Mouse (Mus musculus): Measurements from ENCODE around the gene Rftn2.

DNA sequence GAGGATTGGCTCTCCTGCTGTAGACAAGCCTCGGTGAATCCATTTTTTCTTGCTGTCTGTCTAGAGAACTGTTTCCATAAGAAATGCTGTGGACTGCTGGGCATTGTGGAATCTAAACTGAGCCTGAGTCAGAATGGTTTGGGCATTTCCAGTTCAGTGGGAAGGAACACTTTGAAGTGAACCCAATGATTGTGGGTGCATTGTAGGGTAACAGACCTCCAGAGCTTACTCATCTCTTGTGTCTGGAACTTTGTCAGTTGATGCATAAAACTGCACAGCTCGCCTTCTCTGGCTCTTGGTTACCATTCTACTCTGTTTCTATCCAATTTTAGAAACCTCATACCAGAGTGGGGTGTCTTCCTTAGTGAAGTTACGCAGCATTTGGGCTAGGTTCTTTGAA lies 68.4 kb downstream of the Rftn2 start:
- TF ChIP-seq CTCF (IDR thresholded peaks at IDR 0.05; ENCODE audit: extremely low read depth, insufficient read depth, low read length) = no peak
- TF ChIP-seq POLR2A (IDR thresholded peaks at IDR 0.05; ENCODE audit: extremely low read depth, insufficient read depth, low read length) = no peak
